Comparison of ENCODE assay signal across 30 mouse cellular contexts in genomic region chr19:59402097-59402496, GRCm38 (mm10). TPM values are rescaled to one million over a fixed set of nuclear protein-coding genes. Genes with fewer than 3 reads are reported as not detected.
DNase-seq lines count a peak whose midpoint lies in the region; ATAC-seq and TF ChIP-seq lines count a peak whose summit lies in the region.
"Had no signal": no experiment of that assay in that cellular context is flagged by ENCODE, and none has a peak within 500 bp of the region (broad histone marks: within the 10 kb centered on the region; RNA-seq: fewer than 3 reads in every experiment).

No protein-coding gene starts in this region.

- H3K4me1 ChIP-seq in heart, embryonic 12.5 days (replicated peaks), result no peaks in the 10 kb centered on the region
- no peaks in the 10 kb centered on the region for H3K4me1 ChIP-seq in lung, postnatal 0 days (ENCODE audit: insufficient read depth, low read depth, low read length)
- H3K4me1 ChIP-seq: embryonic facial prominence, embryonic 12.5 days; embryonic facial prominence, embryonic 15.5 days; hindbrain, embryonic 12.5 days; hindbrain, embryonic 15.5 days had no signal

- no peak overlapping the region for H3K27ac ChIP-seq in heart, embryonic 12.5 days (ENCODE audit: poor library complexity, severe bottlenecking)
- H3K27ac ChIP-seq in lung, postnatal 0 days (ENCODE audit: low read length), result no peak overlapping the region
- H3K27ac ChIP-seq: embryonic facial prominence, embryonic 12.5 days; embryonic facial prominence, embryonic 15.5 days; heart, adult 2 months; heart, embryonic 10.5 days; hindbrain, embryonic 12.5 days; hindbrain, embryonic 15.5 days; intestine, embryonic 15.5 days had no signal

- peak; percentile 76 for ATAC-seq in CD4-positive, CD25-positive, alpha-beta regulatory T cell, adult 4 months
- ATAC-seq in activated CD4-positive, CD25-positive, alpha-beta regulatory T cell, adult 4 months, result peak; percentile 67
- no peak for ATAC-seq in heart, embryonic 12.5 days (ENCODE audit: insufficient number of reproducible peaks, low FRiP score)
- ATAC-seq in lung, postnatal 0 days, result no peak
- ATAC-seq: forebrain, embryonic 14.5 days; intestine, embryonic 15.5 days had no signal

- DNase-seq in 416B (ENCODE audit: low read depth), result peak; percentile 78
- peak; percentile 19 for DNase-seq in naive thymus-derived CD4-positive, alpha-beta T cell, adult 2 months (ENCODE audit: low read depth)
- DNase-seq in adrenal gland, adult 2 months, result no peak
- no peak for DNase-seq in thymus, postnatal 14 days
- DNase-seq in lung, postnatal 0 days (ENCODE audit: low spot score), result no peak
- DNase-seq: adrenal gland, postnatal 14 days; B cell, adult 2 months; cerebellum, adult 11 months; cerebellum, adult 2 months; cerebellum, adult 9-11 months; cerebellum, postnatal 25 days; gastrocnemius, postnatal 25 days; heart, adult 2 months had no signal

- WGBS in heart, embryonic 12.5 days, result 83% methylated on average over 4 of the region's 4 CpGs
- WGBS in lung, postnatal 0 days, result 85% methylated on average over 4 of the region's 4 CpGs

- peaks cover 71% of the 10 kb centered on the region for H3K27me3 ChIP-seq in heart, embryonic 12.5 days (replicated peaks)
- no peaks in the 10 kb centered on the region for H3K27me3 ChIP-seq in lung, postnatal 0 days (replicated peaks; ENCODE audit: insufficient read depth, low read length)

- no peaks in the 10 kb centered on the region for H3K36me3 ChIP-seq in heart, embryonic 12.5 days
- H3K36me3 ChIP-seq in lung, postnatal 0 days (ENCODE audit: insufficient read depth, low read length), result no peaks in the 10 kb centered on the region
- H3K36me3 ChIP-seq: embryonic facial prominence, embryonic 12.5 days; embryonic facial prominence, embryonic 15.5 days; heart, embryonic 10.5 days; hindbrain, embryonic 12.5 days; hindbrain, embryonic 15.5 days; intestine, embryonic 15.5 days had no signal

- TF ChIP-seq CTCF in lung, postnatal 0 days (IDR thresholded peaks at IDR 0.05), result no peak

- H3K4me2 ChIP-seq in heart, embryonic 12.5 days, result no peak overlapping the region
- H3K4me2 ChIP-seq in lung, postnatal 0 days (replicated peaks; ENCODE audit: low read depth, low read length), result no peak overlapping the region
- H3K4me2 ChIP-seq: embryonic facial prominence, embryonic 12.5 days; embryonic facial prominence, embryonic 15.5 days; hindbrain, embryonic 12.5 days; hindbrain, embryonic 15.5 days; intestine, embryonic 15.5 days had no signal

- H3K9ac ChIP-seq in heart, embryonic 12.5 days, result no peak overlapping the region
- no peak overlapping the region for H3K9ac ChIP-seq in lung, postnatal 0 days (replicated peaks; ENCODE audit: low read depth)
- H3K9ac ChIP-seq: embryonic facial prominence, embryonic 12.5 days; embryonic facial prominence, embryonic 15.5 days; hindbrain, embryonic 12.5 days; hindbrain, embryonic 15.5 days; intestine, embryonic 15.5 days had no signal

- TF ChIP-seq EP300 in lung, postnatal 0 days (IDR thresholded peaks at IDR 0.05), result no peak

- H3K4me3 ChIP-seq in heart, embryonic 12.5 days, result no peak overlapping the region
- H3K4me3 ChIP-seq in lung, postnatal 0 days (ENCODE audit: low read depth, low read length), result no peak overlapping the region
- H3K4me3 ChIP-seq: embryonic facial prominence, embryonic 12.5 days; embryonic facial prominence, embryonic 15.5 days; heart, adult 2 months; heart, embryonic 10.5 days; hindbrain, embryonic 12.5 days; hindbrain, embryonic 15.5 days; intestine, embryonic 15.5 days had no signal

- no peaks in the 10 kb centered on the region for H3K9me3 ChIP-seq in heart, embryonic 12.5 days (replicated peaks)
- H3K9me3 ChIP-seq in lung, postnatal 0 days (ENCODE audit: low read length), result no peaks in the 10 kb centered on the region
- H3K9me3 ChIP-seq: embryonic facial prominence, embryonic 12.5 days; embryonic facial prominence, embryonic 15.5 days; heart, embryonic 10.5 days; hindbrain, embryonic 12.5 days; hindbrain, embryonic 15.5 days; intestine, embryonic 15.5 days had no signal

RNA-seq across cellular contexts. Expression of gene Emx2, which starts 56.1 kb away (rescaled TPM):
- not detected for polyA plus RNA-seq in CD4-positive, CD25-positive, alpha-beta regulatory T cell, adult 4 months (2017; shearing (Covaris generic))
- not detected for polyA plus RNA-seq in activated CD4-positive, CD25-positive, alpha-beta regulatory T cell, adult 4 months (2017; shearing (Covaris generic))
- not detected in 2 replicates for polyA plus RNA-seq in heart, embryonic 12.5 days (2016; fragmentation: Nextera tagmentation; extraction: Ambion mirVana)
- under 1 TPM in 1 of 2 experiments, not detected in 1; 0.55 TPM for total RNA-seq in adrenal gland, adult 2 months (2021)
- 0.18 and 0.24 TPM in 2 replicates for polyA plus RNA-seq in adrenal gland, adult 2 months (2012; rRNA removed)
- polyA plus RNA-seq in lung, postnatal 0 days (2015; fragmentation: Nextera tagmentation; extraction: Ambion mirVana), result not detected in 2 replicates
- total RNA-seq: adrenal gland, postnatal 14 days; CH12.LX; common myeloid progenitor, adult 5-6 weeks; granulocyte monocyte progenitor cell, adult 5-6 weeks; heart, adult 2 months; heart, postnatal 25 days; hematopoietic stem cell, adult 5-6 weeks had no signal
- polyA plus RNA-seq: heart, adult 2 months; heart, embryonic 14.5 days; heart, postnatal 0 days had no signal

RNA-seq across cellular contexts. Expression of gene Pdzd8, which starts 56.5 kb away (rescaled TPM):
- polyA plus RNA-seq in CD4-positive, CD25-positive, alpha-beta regulatory T cell, adult 4 months (2017; shearing (Covaris generic)), result 10 to 100 TPM in 1 of 2 experiments, 1 to 10 TPM in 1; 6.2 to 10.1 TPM
- 1 to 10 TPM; 8.7 to 9.4 TPM for polyA plus RNA-seq in activated CD4-positive, CD25-positive, alpha-beta regulatory T cell, adult 4 months (2017; shearing (Covaris generic))
- polyA plus RNA-seq in heart, embryonic 12.5 days (2016; fragmentation: Nextera tagmentation; extraction: Ambion mirVana), result 14.1 and 17.0 TPM in 2 replicates
- total RNA-seq in adrenal gland, adult 2 months (2021), result 10 to 100 TPM; 32.1 to 33.7 TPM
- polyA plus RNA-seq in adrenal gland, adult 2 months (2012; rRNA removed), result 10.2 and 11.3 TPM in 2 replicates
- 6.3 and 6.8 TPM in 2 replicates for polyA plus RNA-seq in lung, postnatal 0 days (2015; fragmentation: Nextera tagmentation; extraction: Ambion mirVana)

Comparison
In these comparisons a context has a peak if more than half of its experiments do, and no peak if none do; other contexts are left out.
1. DNase-seq: peak in 416B (single experiment) and naive thymus-derived CD4-positive, alpha-beta T cell, adult 2 months (single experiment); none in adrenal gland, adult 2 months (single experiment), thymus, postnatal 14 days (single experiment) and lung, postnatal 0 days (single experiment).
2. ATAC-seq: peak in CD4-positive, CD25-positive, alpha-beta regulatory T cell, adult 4 months (single experiment) and activated CD4-positive, CD25-positive, alpha-beta regulatory T cell, adult 4 months (single experiment); none in heart, embryonic 12.5 days (single experiment) and lung, postnatal 0 days (single experiment).